Mouse (Mus musculus) embryonic facial prominence, embryonic 12.5 days (tissue): ENCODE measurements around the gene Rasa3. TPM values are rescaled to one million over a fixed set of nuclear protein-coding genes. Genes with fewer than 3 reads are reported as not detected.

Experiments
- ATAC-seq: fragments of 200-750 bp; cut with Nextera tagmentation; 2 replicates; pipeline ENCODE4 v1.8.0; 2017; ENCODE audit not compliant: insufficient number of reproducible peaks, insufficient read depth, low FRiP score, low TSS enrichment
- H3K27ac ChIP-seq: fragments of 300-500 bp; sonication (generic); 2 replicates; pipeline ENCODE4 v1.5.1; 2016; ENCODE audit warnings: mild to moderate bottlenecking
- H3K27me3 ChIP-seq: fragments of 300-500 bp; sonication (generic); 2 replicates; pipeline ENCODE4 v1.6.1; 2016; ENCODE audit warnings: mild to moderate bottlenecking, moderate library complexity
- H3K36me3 ChIP-seq: fragments of 300-500 bp; sonication (generic); 2 replicates; pipeline ENCODE4 v1.6.1; 2016; ENCODE audit warnings: mild to moderate bottlenecking
- H3K4me1 ChIP-seq: fragments of 300-500 bp; sonication (generic); 2 replicates; pipeline ENCODE4 v1.6.1; 2016
- H3K4me2 ChIP-seq: fragments of 300-500 bp; sonication (generic); replicated peaks from 2 replicates; pipeline ENCODE4 v1.6.1; 2016; ENCODE audit warnings: mild to moderate bottlenecking, moderate library complexity
- H3K4me3 ChIP-seq: fragments of 300-500 bp; sonication (generic); 2 replicates; pipeline ENCODE4 v1.5.1; 2016; ENCODE audit warnings: mild to moderate bottlenecking
- H3K9ac ChIP-seq: fragments of 300-500 bp; sonication (generic); 2 replicates; pipeline ENCODE4 v1.6.1; 2016; ENCODE audit warnings: mild to moderate bottlenecking, moderate library complexity
- H3K9me3 ChIP-seq: fragments of 300-500 bp; sonication (generic); 2 replicates; pipeline ENCODE4 v1.6.1; 2016; ENCODE audit warnings: mild to moderate bottlenecking, moderate library complexity
- WGBS: fragments of 180-500 bp; shearing (Covaris S2); methylation state at CpG from one replicate; pipeline ENCODE4 v1.1.7; 2016; 5-methylcytosine and 5-hydroxymethylcytosine counted together
- polyA plus RNA-seq: library from polyadenylated mRNA; unstranded; fragments of >200 nt; fragmentation: Nextera tagmentation; extraction: Ambion mirVana; gene quantifications from 2 replicates; pipeline ENCODE4 v1.2.1, GENCODE M21; 2016

Gene Rasa3
- polyA plus RNA-seq, 1 experiment from 2014 or later, result 26.1 TPM

GRCm38 (mm10) chr8:13697196-13697595, 19.8 kb upstream of the Rasa3 start:
- H3K27ac ChIP-seq, result no peak overlapping the region
- H3K9ac ChIP-seq, result no peak overlapping the region
- no peaks in the 10 kb centered on the region for H3K27me3 ChIP-seq
- no peak overlapping the region for H3K4me2 ChIP-seq
- H3K9me3 ChIP-seq, result no peaks in the 10 kb centered on the region
- ATAC-seq, result no peak
- 63% methylated on average over 8 of the region's 8 CpGs for WGBS
- H3K36me3 ChIP-seq, result no peaks in the 10 kb centered on the region
- H3K4me1 ChIP-seq, result no peaks in the 10 kb centered on the region
- no peak overlapping the region for H3K4me3 ChIP-seq

- Histone ChIP-seq H3K4me3 (no peak overlapping the region), H3K27ac (no peak overlapping the region), H3K9ac (no peak overlapping the region), H3K9me3 (no peaks in the 10 kb centered on the region), H3K27me3 (no peaks in the 10 kb centered on the region), H3K4me2 (no peak overlapping the region), H3K36me3 (no peaks in the 10 kb centered on the region), H3K4me1 (no peaks in the 10 kb centered on the region)
- ATAC-seq, result no peak
- WGBS, result 82% methylated on average over 4 of the region's 4 CpGs
Measured at GRCm38 (mm10) chr8:13696157-13696556, 18.8 kb upstream of the Rasa3 start.

GRCm38 (mm10) chr8:13695203-13695867, 17.9 kb upstream of the Rasa3 start:
- H3K9me3 ChIP-seq, result no peaks in the 10 kb centered on the region
- H3K9ac ChIP-seq, result no peak overlapping the region
- no peaks in the 10 kb centered on the region for H3K4me1 ChIP-seq
- H3K4me2 ChIP-seq, result no peak overlapping the region
- H3K36me3 ChIP-seq, result no peaks in the 10 kb centered on the region
- H3K27me3 ChIP-seq, result no peaks in the 10 kb centered on the region
- no peak overlapping the region for H3K27ac ChIP-seq
- H3K4me3 ChIP-seq, result no peak overlapping the region
- ATAC-seq, result no peak
- 91% methylated on average over 10 of the region's 10 CpGs for WGBS

GRCm38 (mm10) chr8:13694735-13695134, 17.3 kb upstream of the Rasa3 start:
- Histone ChIP-seq H3K27me3 (no peaks in the 10 kb centered on the region), H3K9ac (no peak overlapping the region), H3K36me3 (no peaks in the 10 kb centered on the region), H3K9me3 (no peaks in the 10 kb centered on the region), H3K27ac (no peak overlapping the region), H3K4me1 (no peaks in the 10 kb centered on the region), H3K4me2 (no peak overlapping the region), H3K4me3 (no peak overlapping the region)
- no peak for ATAC-seq
- WGBS, result 54% methylated on average over 12 of the region's 12 CpGs

GRCm38 (mm10) chr8:13692302-13693066, 15.1 kb upstream of the Rasa3 start:
- H3K4me2 ChIP-seq, result no peak overlapping the region
- no peaks in the 10 kb centered on the region for H3K27me3 ChIP-seq
- H3K27ac ChIP-seq, result no peak overlapping the region
- no peaks in the 10 kb centered on the region for H3K9me3 ChIP-seq
- no peak overlapping the region for H3K4me3 ChIP-seq
- no peaks in the 10 kb centered on the region for H3K36me3 ChIP-seq
- no peaks in the 10 kb centered on the region for H3K4me1 ChIP-seq
- 57% methylated on average over 10 of the region's 10 CpGs for WGBS
- ATAC-seq, result 0 out of 2 replicates have a peak, but pooled peaks have one; percentile 29
- no peak overlapping the region for H3K9ac ChIP-seq

GRCm38 (mm10) chr8:13689331-13689730, 11.9 kb upstream of the Rasa3 start:
- H3K9ac ChIP-seq, result no peak overlapping the region
- H3K4me3 ChIP-seq, result no peak overlapping the region
- no peaks in the 10 kb centered on the region for H3K27me3 ChIP-seq
- H3K4me1 ChIP-seq, result no peaks in the 10 kb centered on the region
- no peaks in the 10 kb centered on the region for H3K9me3 ChIP-seq
- 84% methylated on average over 5 of the region's 5 CpGs for WGBS
- no peak overlapping the region for H3K4me2 ChIP-seq
- ATAC-seq, result no peak
- no peak overlapping the region for H3K27ac ChIP-seq
- no peaks in the 10 kb centered on the region for H3K36me3 ChIP-seq

- Histone ChIP-seq H3K4me3 (no peak overlapping the region), H3K4me2 (no peak overlapping the region), H3K9me3 (no peaks in the 10 kb centered on the region), H3K27me3 (no peaks in the 10 kb centered on the region), H3K9ac (no peak overlapping the region), H3K27ac (no peak overlapping the region), H3K4me1 (peaks cover 8% of the 10 kb centered on the region), H3K36me3 (no peaks in the 10 kb centered on the region)
- ATAC-seq, result no peak
- 55% methylated on average over 6 of the region's 6 CpGs for WGBS
Measured at GRCm38 (mm10) chr8:13688461-13688860, 11.1 kb upstream of the Rasa3 start.

- no peaks in the 10 kb centered on the region for H3K36me3 ChIP-seq
- H3K9ac ChIP-seq, result no peak overlapping the region
- H3K27me3 ChIP-seq, result no peaks in the 10 kb centered on the region
- WGBS, result 84% methylated on average over 4 of the region's 4 CpGs
- no peak overlapping the region for H3K4me3 ChIP-seq
- H3K27ac ChIP-seq, result no peak overlapping the region
- peaks cover 8% of the 10 kb centered on the region for H3K4me1 ChIP-seq
- H3K4me2 ChIP-seq, result no peak overlapping the region
- H3K9me3 ChIP-seq, result no peaks in the 10 kb centered on the region
- no peak for ATAC-seq
Measured at GRCm38 (mm10) chr8:13687941-13688340, 10.5 kb upstream of the Rasa3 start.

GRCm38 (mm10) chr8:13687101-13687717, 9.8 kb upstream of the Rasa3 start:
- Histone ChIP-seq H3K4me3 (no peak overlapping the region), H3K27ac (no peak overlapping the region), H3K9ac (no peak overlapping the region), H3K4me2 (no peak overlapping the region), H3K4me1 (peaks cover 8% of the 10 kb centered on the region), H3K9me3 (no peaks in the 10 kb centered on the region), H3K27me3 (no peaks in the 10 kb centered on the region), H3K36me3 (no peaks in the 10 kb centered on the region)
- ATAC-seq, result no peak
- 91% methylated on average over 8 of the region's 8 CpGs for WGBS

- Histone ChIP-seq H3K27ac (no peak overlapping the region), H3K4me1 (peaks cover 8% of the 10 kb centered on the region), H3K4me2 (no peak overlapping the region), H3K9me3 (no peaks in the 10 kb centered on the region), H3K9ac (no peak overlapping the region), H3K36me3 (no peaks in the 10 kb centered on the region), H3K27me3 (no peaks in the 10 kb centered on the region), H3K4me3 (no peak overlapping the region)
- WGBS, result 69% methylated on average over 7 of the region's 7 CpGs
- no peak for ATAC-seq
Measured at GRCm38 (mm10) chr8:13686426-13686825, 9.0 kb upstream of the Rasa3 start.

GRCm38 (mm10) chr8:13685674-13686314, 8.4 kb upstream of the Rasa3 start:
- no peaks in the 10 kb centered on the region for H3K36me3 ChIP-seq
- H3K9me3 ChIP-seq, result no peaks in the 10 kb centered on the region
- no peak overlapping the region for H3K4me3 ChIP-seq
- H3K4me2 ChIP-seq, result no peak overlapping the region
- no peak for ATAC-seq
- no peaks in the 10 kb centered on the region for H3K27me3 ChIP-seq
- H3K4me1 ChIP-seq, result peaks cover 8% of the 10 kb centered on the region
- 89% methylated on average over 16 of the region's 16 CpGs for WGBS
- H3K9ac ChIP-seq, result no peak overlapping the region
- H3K27ac ChIP-seq, result no peak overlapping the region
